Mouse (Mus musculus): ENCODE results near the gene Aatk. TPM values are rescaled to one million over a fixed set of nuclear protein-coding genes. Genes with fewer than 3 reads are reported as not detected.

The Aatk gene
- total and polyA plus RNA-seq, 2 experiments from 2014 or later: 31.7 to 110 TPM

- Histone ChIP-seq H3K4me2 (ENCODE audit: low read depth) (no peak overlapping the region), H3K4me3 (ENCODE audit: low read depth, low read length) (no peak overlapping the region), H3K27ac (ENCODE audit: low read depth, low read length) (no peak overlapping the region), H3K4me1 (ENCODE audit: insufficient read depth) (0 out of 2 replicates have a peak, but pooled peaks cover 10% of the 10 kb centered on the region), H3K9me3 (ENCODE audit: low read length) (no peaks in the 10 kb centered on the region), H3K27me3 (ENCODE audit: insufficient read depth, low read length) (no peaks in the 10 kb centered on the region), H3K36me3 (ENCODE audit: insufficient read depth) (peaks cover 3% of the 10 kb centered on the region; the same call in 1 of the 2 replicates), H3K9ac (no peak overlapping the region)
- DNase-seq (no peak), ATAC-seq (no peak)
- TF ChIP-seq CTCF (IDR thresholded peaks at IDR 0.05; ENCODE audit: low read depth): no peak
- WGBS: 70% methylated on average over 8 of the region's 8 CpGs
These were observed 79.6 kb downstream of the Aatk start for GRCm38 (mm10) chr11:119967401-119967800.

DNA sequence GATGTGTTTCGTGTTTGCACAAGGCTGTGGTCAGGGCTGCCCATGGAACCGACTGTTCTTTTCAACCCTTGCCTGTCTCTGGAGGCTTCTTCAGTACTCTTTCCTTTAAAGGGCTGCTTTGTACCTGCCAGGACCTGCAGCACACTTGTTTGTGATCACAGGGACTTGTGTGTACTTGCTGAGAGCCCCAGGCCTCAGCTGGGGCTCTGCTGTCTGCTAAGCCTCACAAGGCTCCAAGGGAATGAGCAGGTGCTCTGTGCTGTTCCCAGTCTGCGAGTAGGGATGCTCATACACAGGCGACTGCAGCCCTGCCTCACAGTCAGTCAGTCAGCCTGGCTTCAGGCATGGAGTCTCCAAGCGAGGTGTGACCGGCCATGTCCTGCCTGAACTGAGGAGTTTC, 80.7 kb downstream of the Aatk start:
- Histone ChIP-seq H3K4me1 (ENCODE audit: insufficient read depth) (0 out of 2 replicates have a peak, but pooled peaks cover 10% of the 10 kb centered on the region), H3K36me3 (ENCODE audit: insufficient read depth) (peaks cover 3% of the 10 kb centered on the region; the same call in 1 of the 2 replicates), H3K9me3 (ENCODE audit: low read length) (no peaks in the 10 kb centered on the region), H3K4me3 (ENCODE audit: low read depth, low read length) (no peak overlapping the region), H3K4me2 (ENCODE audit: low read depth) (no peak overlapping the region), H3K9ac (no peak overlapping the region), H3K27ac (ENCODE audit: low read depth, low read length) (no peak overlapping the region), H3K27me3 (ENCODE audit: insufficient read depth, low read length) (no peaks in the 10 kb centered on the region)
- ATAC-seq (no peak), DNase-seq (no peak)
- 92% methylated on average over 6 of the region's 6 CpGs for WGBS
- no peak for TF ChIP-seq CTCF (IDR thresholded peaks at IDR 0.05; ENCODE audit: low read depth)

DNA sequence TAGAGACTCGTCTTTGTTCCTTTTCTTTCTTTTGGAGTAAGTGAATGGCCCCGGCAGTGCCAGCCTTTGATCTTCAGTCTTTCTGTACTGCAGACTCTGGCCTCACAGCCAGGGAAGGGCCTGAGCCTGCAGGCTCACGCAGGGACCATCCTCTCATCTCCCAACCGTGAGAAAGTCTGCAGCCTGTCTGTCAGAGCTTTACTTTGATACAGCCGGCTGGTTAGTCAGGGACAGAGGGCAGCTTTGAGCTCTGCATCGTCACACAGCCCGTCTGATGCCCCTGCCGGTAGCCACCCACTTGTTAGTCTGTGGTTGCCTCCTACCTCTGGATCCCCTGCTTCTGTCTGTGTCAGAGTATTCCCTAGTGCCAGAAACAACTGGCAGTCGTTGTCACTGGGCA, 81.9 kb downstream of the Aatk start:
- H3K36me3 ChIP-seq (ENCODE audit: insufficient read depth): peaks cover 9% of the 10 kb centered on the region; the same call in 1 of the 2 replicates
- H3K4me3 ChIP-seq (ENCODE audit: low read depth, low read length): no peak overlapping the region
- DNase-seq (no peak), ATAC-seq (peak; percentile 59)
- no peak overlapping the region for H3K4me2 ChIP-seq (ENCODE audit: low read depth)
- H3K9me3 ChIP-seq (ENCODE audit: low read length): no peaks in the 10 kb centered on the region
- TF ChIP-seq CTCF (IDR thresholded peaks at IDR 0.05; ENCODE audit: low read depth): no peak
- H3K4me1 ChIP-seq (ENCODE audit: insufficient read depth): 0 out of 2 replicates have a peak, but pooled peaks cover 3% of the 10 kb centered on the region
- no peaks in the 10 kb centered on the region for H3K27me3 ChIP-seq (ENCODE audit: insufficient read depth, low read length)
- no peak overlapping the region for H3K27ac ChIP-seq (ENCODE audit: low read depth, low read length)
- WGBS: 14% methylated on average over 9 of the region's 9 CpGs
- H3K9ac ChIP-seq: no peak overlapping the region

DNA sequence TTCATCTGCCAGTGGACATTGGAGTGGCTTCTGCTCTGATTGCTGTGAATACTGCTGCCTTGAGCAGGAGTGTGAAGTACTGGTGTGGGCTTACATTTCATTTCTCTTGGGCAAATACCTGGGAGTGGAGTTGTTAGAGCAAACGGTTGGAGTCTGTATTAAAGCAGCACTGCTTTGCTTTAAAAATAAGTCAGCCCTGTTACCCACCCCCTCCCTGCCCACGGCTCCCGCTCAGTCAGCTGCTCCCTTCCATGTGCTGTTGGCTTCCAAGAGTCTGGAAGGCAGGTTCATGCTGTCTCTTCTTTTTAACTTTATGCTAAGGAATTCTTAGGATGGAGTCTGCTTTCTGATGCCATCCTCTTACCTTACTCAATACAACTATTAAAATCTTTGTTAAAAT, 85.5 kb downstream of the Aatk start:
- no peak overlapping the region for H3K27ac ChIP-seq (ENCODE audit: low read depth, low read length)
- no peak overlapping the region for H3K4me3 ChIP-seq (ENCODE audit: low read depth, low read length)
- H3K9ac ChIP-seq: no peak overlapping the region
- 65% methylated on average over 3 of the region's 3 CpGs for WGBS
- H3K27me3 ChIP-seq (ENCODE audit: insufficient read depth, low read length): no peaks in the 10 kb centered on the region
- no peaks in the 10 kb centered on the region for H3K4me1 ChIP-seq (ENCODE audit: insufficient read depth)
- H3K9me3 ChIP-seq (ENCODE audit: low read length): no peaks in the 10 kb centered on the region
- H3K4me2 ChIP-seq (ENCODE audit: low read depth): no peak overlapping the region
- DNase-seq (no peak), ATAC-seq (no peak)
- peaks cover 9% of the 10 kb centered on the region; the same call in 1 of the 2 replicates for H3K36me3 ChIP-seq (ENCODE audit: insufficient read depth)
- no peak for TF ChIP-seq CTCF (IDR thresholded peaks at IDR 0.05; ENCODE audit: low read depth)

DNA sequence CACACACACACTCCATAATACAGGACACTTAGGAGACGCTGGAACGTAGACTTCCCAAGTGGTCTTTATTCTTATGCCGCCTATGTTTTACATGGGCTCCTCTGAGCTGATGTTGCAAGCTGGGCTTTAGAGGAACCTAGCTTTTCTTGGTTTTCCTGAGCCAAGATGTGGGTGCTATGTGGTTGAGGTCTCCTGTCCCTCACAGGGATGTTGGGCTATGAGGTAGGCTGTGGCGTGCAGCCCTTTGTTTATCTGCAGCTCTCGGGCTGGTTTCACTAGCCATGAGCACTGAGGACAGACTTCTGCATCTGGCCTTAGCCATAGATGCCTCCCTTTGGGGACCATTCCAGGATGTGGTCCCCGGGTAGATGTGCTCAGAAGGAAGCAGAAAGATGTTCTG, 86.3 kb downstream of the Aatk start:
- Histone ChIP-seq H3K4me3 (ENCODE audit: low read depth, low read length) (no peak overlapping the region), H3K27ac (ENCODE audit: low read depth, low read length) (no peak overlapping the region), H3K36me3 (ENCODE audit: insufficient read depth) (peaks cover 9% of the 10 kb centered on the region; the same call in 1 of the 2 replicates), H3K9ac (no peak overlapping the region), H3K4me2 (ENCODE audit: low read depth) (no peak overlapping the region), H3K9me3 (ENCODE audit: low read length) (no peaks in the 10 kb centered on the region), H3K4me1 (ENCODE audit: insufficient read depth) (no peaks in the 10 kb centered on the region), H3K27me3 (ENCODE audit: insufficient read depth, low read length) (no peaks in the 10 kb centered on the region)
- no peak for TF ChIP-seq CTCF (IDR thresholded peaks at IDR 0.05; ENCODE audit: low read depth)
- DNase-seq (no peak), ATAC-seq (no peak)
- 94% methylated on average over 6 of the region's 6 CpGs for WGBS

- Histone ChIP-seq H3K4me2 (ENCODE audit: low read depth) (no peak overlapping the region), H3K4me3 (ENCODE audit: low read depth, low read length) (no peak overlapping the region), H3K9ac (no peak overlapping the region), H3K27me3 (ENCODE audit: insufficient read depth, low read length) (no peaks in the 10 kb centered on the region), H3K27ac (ENCODE audit: low read depth, low read length) (no peak overlapping the region), H3K36me3 (ENCODE audit: insufficient read depth) (peaks cover 9% of the 10 kb centered on the region; the same call in 1 of the 2 replicates), H3K9me3 (ENCODE audit: low read length) (no peaks in the 10 kb centered on the region), H3K4me1 (ENCODE audit: insufficient read depth) (no peaks in the 10 kb centered on the region)
- no peak for DNase-seq
- TF ChIP-seq CTCF (IDR thresholded peaks at IDR 0.05; ENCODE audit: low read depth): no peak
- ATAC-seq: no peak
- WGBS: 68% methylated on average over 4 of the region's 4 CpGs
These were observed 87.3 kb downstream of the Aatk start for GRCm38 (mm10) chr11:119959714-119960113.

DNA sequence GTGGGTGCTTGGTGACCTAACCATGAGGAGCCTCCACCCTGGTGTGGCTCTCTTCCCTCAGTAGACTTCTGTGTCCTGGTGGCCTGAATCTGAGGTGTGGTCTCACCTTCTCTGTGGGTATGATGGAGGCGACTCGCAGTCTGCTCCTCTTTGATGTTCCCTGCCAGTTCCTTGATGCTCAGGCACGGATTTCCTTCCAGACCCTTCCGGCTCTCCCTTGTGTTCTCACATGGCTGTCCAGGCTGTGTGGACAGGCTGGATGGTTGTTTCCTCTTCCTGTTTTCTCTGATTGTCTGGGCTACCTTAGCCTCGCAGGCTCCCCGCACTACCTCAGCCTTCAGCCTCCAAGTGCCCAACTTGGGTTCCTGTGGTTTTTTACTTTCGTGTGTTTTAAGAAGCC, 88.1 kb downstream of the Aatk start:
- H3K27me3 ChIP-seq (ENCODE audit: insufficient read depth, low read length): no peaks in the 10 kb centered on the region
- H3K27ac ChIP-seq (ENCODE audit: low read depth, low read length): no peak overlapping the region
- no peaks in the 10 kb centered on the region for H3K4me1 ChIP-seq (ENCODE audit: insufficient read depth)
- H3K4me2 ChIP-seq (ENCODE audit: low read depth): no peak overlapping the region
- H3K9ac ChIP-seq: no peak overlapping the region
- no peaks in the 10 kb centered on the region for H3K9me3 ChIP-seq (ENCODE audit: low read length)
- TF ChIP-seq CTCF (IDR thresholded peaks at IDR 0.05; ENCODE audit: low read depth): no peak
- peaks cover 8% of the 10 kb centered on the region; the same call in 1 of the 2 replicates for H3K36me3 ChIP-seq (ENCODE audit: insufficient read depth)
- no peak overlapping the region for H3K4me3 ChIP-seq (ENCODE audit: low read depth, low read length)
- DNase-seq (no peak), ATAC-seq (no peak)
- 86% methylated on average over 7 of the region's 7 CpGs for WGBS

MicroRNAs within 50 kb of the gene (microRNA counts, 519-probe panel; counts per million panel counts)
- 4,257 counts per million, percentile 51 among the panel's probes with 10 or more counts for microRNA mmu-miR-338-3p
- not detected for microRNA mmu-miR-338-5p

Small RNA genes lying within 50 kb of the gene (microRNA-seq; reads per million reads assigned to microRNA genes)
- gene Gm25948 (0 reads per million in 2 experiments), gene Mir3065 (0 reads per million in 2 experiments), gene Mir338 (0 reads per million in 2 experiments)

Other genes with a start within 250 kb of the Aatk start
- 91.1 and 91.9 TPM in 2 replicates for gene Chmp6, start 133.7 kb downstream of the Aatk start, total RNA-seq (2014; rRNA removed)
- gene Chmp6, start 133.7 kb downstream of the Aatk start, polyA plus RNA-seq (2015; fragmentation: Nextera tagmentation; extraction: Ambion mirVana): 102 and 105 TPM in 2 replicates
- 42.3 and 52.0 TPM in 2 replicates for gene Baiap2, start 104.4 kb downstream of the Aatk start, total RNA-seq (2014; rRNA removed)
- 31.1 and 36.6 TPM in 2 replicates for gene Baiap2, start 104.4 kb downstream of the Aatk start, polyA plus RNA-seq (2015; fragmentation: Nextera tagmentation; extraction: Ambion mirVana)
- 18.3 and 21.4 TPM in 2 replicates for gene Cep131, start 39.7 kb upstream of the Aatk start, total RNA-seq (2014; rRNA removed)
- 21.0 and 22.0 TPM in 2 replicates for gene Cep131, start 39.7 kb upstream of the Aatk start, polyA plus RNA-seq (2015; fragmentation: Nextera tagmentation; extraction: Ambion mirVana)
- 19.0 and 25.8 TPM in 2 replicates for gene Tepsin, start 51.6 kb upstream of the Aatk start, total RNA-seq (2014; rRNA removed)
- 12.7 and 14.8 TPM in 2 replicates for gene Tepsin, start 51.6 kb upstream of the Aatk start, polyA plus RNA-seq (2015; fragmentation: Nextera tagmentation; extraction: Ambion mirVana)
- 16.7 and 32.2 TPM in 2 replicates for gene Ndufaf8, start 51.8 kb upstream of the Aatk start, total RNA-seq (2014; rRNA removed)
- gene Ndufaf8, start 51.8 kb upstream of the Aatk start, polyA plus RNA-seq (2015; fragmentation: Nextera tagmentation; extraction: Ambion mirVana): 58.1 and 74.8 TPM in 2 replicates
- gene Slc38a10, start 104.2 kb upstream of the Aatk start, total RNA-seq (2014; rRNA removed): 114 and 147 TPM in 2 replicates
- 90.4 and 97.0 TPM in 2 replicates for gene Slc38a10, start 104.2 kb upstream of the Aatk start, polyA plus RNA-seq (2015; fragmentation: Nextera tagmentation; extraction: Ambion mirVana)
- 19.3 and 26.5 TPM in 2 replicates for gene Bahcc1, start 185.8 kb upstream of the Aatk start, total RNA-seq (2014; rRNA removed)
- 3.9 and 6.5 TPM in 2 replicates for gene Bahcc1, start 185.8 kb upstream of the Aatk start, polyA plus RNA-seq (2015; fragmentation: Nextera tagmentation; extraction: Ambion mirVana)